In genomic region chr11:62457241-62457890, GRCm38 (mm10) we compare ENCODE assay signal across 8 mouse cellular contexts. TPM values are rescaled to one million over a fixed set of nuclear protein-coding genes. Genes with fewer than 3 reads are reported as not detected.
DNase-seq lines count a peak whose midpoint lies in the region; ATAC-seq and TF ChIP-seq lines count a peak whose summit lies in the region.

No protein-coding gene starts in this region.

- in situ Hi-C loops in CH12.LX (cut with MboI; ENCODE audit: low pct_ligation_motif_present, low pct_unique_long_range_greater_than_20kb, low sequenced_read_pairs): no loop called here

- TF ChIP-seq CTCF in CH12.LX (conservative IDR thresholded peaks at IDR 0.05 in 1 of 2, IDR thresholded peaks at IDR 0.05 in 1 of 2; ENCODE audit: low read depth in 2 of 2, low read length in 2 of 2): no peak
- TF ChIP-seq CTCF in liver, embryonic 14.5 days (IDR thresholded peaks at IDR 0.05; ENCODE audit: low read depth): no peak

- peak overlapping the region; percentile 56 for H3K4me2 ChIP-seq in CH12.LX (ENCODE audit: insufficient read depth, low read depth, poor library complexity, severe bottlenecking)
- H3K4me2 ChIP-seq in forebrain, embryonic 11.5 days (ENCODE audit: low read depth, low read length, severe bottlenecking): peak overlapping the region; percentile 83
- peak overlapping the region; percentile 97 for H3K4me2 ChIP-seq in heart, embryonic 16.5 days (ENCODE audit: low read depth, low read length)
- H3K4me2 ChIP-seq in liver, embryonic 14.5 days (ENCODE audit: low read depth): peak overlapping the region; percentile 89
- H3K4me2 ChIP-seq in stomach, embryonic 15.5 days: peak overlapping the region; percentile 62

- H3K27me3 ChIP-seq in CH12.LX (replicated peaks): no peaks in the 10 kb centered on the region
- H3K27me3 ChIP-seq in forebrain, embryonic 11.5 days (ENCODE audit: control insufficient read depth, insufficient read depth, low read length): no peaks in the 10 kb centered on the region
- H3K27me3 ChIP-seq in heart, embryonic 16.5 days (ENCODE audit: control insufficient read depth, insufficient read depth, low read length): no peaks in the 10 kb centered on the region
- H3K27me3 ChIP-seq in liver, embryonic 14.5 days (ENCODE audit: control insufficient read depth, insufficient read depth, low read length): no peaks in the 10 kb centered on the region
- no peaks in the 10 kb centered on the region for H3K27me3 ChIP-seq in stomach, embryonic 15.5 days (replicated peaks)

- peak overlapping the region; percentile 90 for H3K27ac ChIP-seq in CH12.LX (ENCODE audit: insufficient read depth, low read depth)
- H3K27ac ChIP-seq in forebrain, embryonic 11.5 days (ENCODE audit: low read depth, low read length): peak overlapping the region; percentile 89
- H3K27ac ChIP-seq in heart, embryonic 16.5 days (ENCODE audit: low read length): peak overlapping the region; percentile 99
- H3K27ac ChIP-seq in liver, embryonic 14.5 days: peak overlapping the region; percentile 89
- H3K27ac ChIP-seq in stomach, embryonic 15.5 days: peak overlapping the region; percentile 97

- peak; percentile 91 for DNase-seq in CH12.LX (ENCODE audit: extremely low read depth)
- peak; percentile 77 for DNase-seq in c-Kit-positive CD71-positive TER-119-negative erythroid progenitor cells, embryonic 14.5 days (ENCODE audit: low read depth)
- peak; percentile 94 for DNase-seq in forebrain, embryonic 11.5 days (ENCODE audit: low spot score)
- DNase-seq in kidney, postnatal 36 days: peak; percentile 93 to 94
- peak; percentile 80 to 85 (median 82) for DNase-seq in liver, embryonic 14.5 days (ENCODE audit: low read depth in 3 of 3, low spot score in 3 of 3)
- DNase-seq in neural tube, embryonic 10.5 days (ENCODE audit: extremely low spot score, low spot score): peak; percentile 89

- H3K36me3 ChIP-seq in CH12.LX (replicated peaks in 1 of 2; ENCODE audit: control insufficient read depth in 1 of 2, insufficient read depth in 1 of 2, low read length in 1 of 2): peaks cover 0 to 17% of the 10 kb centered on the region in 2 experiments
- H3K36me3 ChIP-seq in forebrain, embryonic 11.5 days (ENCODE audit: control insufficient read depth, insufficient read depth, low read length): no peaks in the 10 kb centered on the region
- no peaks in the 10 kb centered on the region for H3K36me3 ChIP-seq in heart, embryonic 16.5 days (ENCODE audit: control insufficient read depth, insufficient read depth)
- H3K36me3 ChIP-seq in liver, embryonic 14.5 days (replicated peaks; ENCODE audit: control insufficient read depth, insufficient read depth, low read depth): no peaks in the 10 kb centered on the region
- H3K36me3 ChIP-seq in stomach, embryonic 15.5 days: no peaks in the 10 kb centered on the region

- no peaks in the 10 kb centered on the region for H3K9me3 ChIP-seq in CH12.LX (replicated peaks; ENCODE audit: low read length)
- H3K9me3 ChIP-seq in forebrain, embryonic 11.5 days (ENCODE audit: control insufficient read depth, low read length): no peaks in the 10 kb centered on the region
- no peaks in the 10 kb centered on the region for H3K9me3 ChIP-seq in heart, embryonic 16.5 days (replicated peaks; ENCODE audit: control insufficient read depth, low read length)
- H3K9me3 ChIP-seq in liver, embryonic 14.5 days (ENCODE audit: control insufficient read depth, low read length): no peaks in the 10 kb centered on the region
- H3K9me3 ChIP-seq in stomach, embryonic 15.5 days: no peaks in the 10 kb centered on the region

- dilution Hi-C loops in CH12.LX (cut with MboI; ENCODE audit: extremely low pct_ligation_motif_present, extremely low pct_unique_long_range_greater_than_20kb, low sequenced_read_pairs): no loop called here

- peak overlapping the region; percentile 82 to 98 (median 83) for H3K4me3 ChIP-seq in CH12.LX (replicated peaks in 1 of 3; ENCODE audit: low read depth in 2 of 3, low read length in 2 of 3, poor library complexity in 1 of 3)
- H3K4me3 ChIP-seq in forebrain, embryonic 11.5 days (ENCODE audit: low read depth, low read length): peak overlapping the region; percentile 92
- H3K4me3 ChIP-seq in heart, embryonic 16.5 days (ENCODE audit: low read length): peak overlapping the region; percentile 82
- peak overlapping the region; percentile 70 to 85 for H3K4me3 ChIP-seq in liver, embryonic 14.5 days (ENCODE audit: insufficient read depth in 1 of 2, low read depth in 2 of 2, low read length in 2 of 2)
- H3K4me3 ChIP-seq in stomach, embryonic 15.5 days (replicated peaks): peak overlapping the region; percentile 94

- peak overlapping the region; percentile 96 for H3K9ac ChIP-seq in CH12.LX (ENCODE audit: insufficient read depth, low read depth)
- peak overlapping the region; percentile 92 for H3K9ac ChIP-seq in forebrain, embryonic 11.5 days (ENCODE audit: low read length)
- peak overlapping the region; percentile 99 for H3K9ac ChIP-seq in heart, embryonic 16.5 days (ENCODE audit: low read length)
- peak overlapping the region; percentile 98 for H3K9ac ChIP-seq in liver, embryonic 14.5 days (replicated peaks)
- H3K9ac ChIP-seq in stomach, embryonic 15.5 days: peak overlapping the region; percentile 65

- peaks cover 0 to 32% of the 10 kb centered on the region in 2 experiments; a peak in 3 of 4 replicates for H3K4me1 ChIP-seq in CH12.LX (ENCODE audit: control insufficient read depth in 1 of 2, insufficient read depth in 2 of 2)
- H3K4me1 ChIP-seq in forebrain, embryonic 11.5 days (replicated peaks; ENCODE audit: control insufficient read depth, insufficient read depth, low read length): no peaks in the 10 kb centered on the region; the same call in 1 of the 2 replicates
- H3K4me1 ChIP-seq in heart, embryonic 16.5 days (ENCODE audit: control insufficient read depth, insufficient read depth, low read length): peaks cover 12% of the 10 kb centered on the region
- H3K4me1 ChIP-seq in liver, embryonic 14.5 days (replicated peaks; ENCODE audit: control insufficient read depth in 2 of 2, insufficient read depth in 2 of 2, low read length in 1 of 2): peaks cover 0 to 3% of the 10 kb centered on the region in 2 experiments; a peak in 3 of 4 replicates
- no peaks in the 10 kb centered on the region; the same call in 1 of the 2 replicates for H3K4me1 ChIP-seq in stomach, embryonic 15.5 days

- TF ChIP-seq RAD21 in CH12.LX (IDR thresholded peaks at IDR 0.05; ENCODE audit: low read depth, low read length): no peak

- WGBS in forebrain, embryonic 11.5 days: 1% methylated on average over 40 of the region's 73 CpGs
- WGBS in heart, embryonic 16.5 days: under 1% methylated on average over 68 of the region's 73 CpGs
- under 1% methylated on average over 71 of the region's 73 CpGs for WGBS in liver, embryonic 14.5 days (ENCODE audit: insufficient replicate concordance)
- WGBS in stomach, embryonic 15.5 days: under 1% methylated on average over 72 of the region's 73 CpGs

- peaks cover 50% of the 10 kb centered on the region for H3K79me2 ChIP-seq in CH12.LX (replicated peaks; ENCODE audit: control insufficient read depth, extremely low read depth, insufficient read depth, poor library complexity, severe bottlenecking)

- peak; percentile 99 for TF ChIP-seq POLR2A in CH12.LX (IDR thresholded peaks at IDR 0.05; ENCODE audit: low read depth, low read length)

- TF ChIP-seq EP300 in CH12.LX (IDR thresholded peaks at IDR 0.05; ENCODE audit: low read length): peak; percentile 21; the same call in 1 of the 2 replicates
- TF ChIP-seq EP300 in liver, embryonic 14.5 days (IDR thresholded peaks at IDR 0.05; ENCODE audit: low read depth): no peak

- peak; percentile 95 for ATAC-seq in forebrain, embryonic 11.5 days (replicated peaks; ENCODE audit: low FRiP score)
- ATAC-seq in heart, embryonic 16.5 days (replicated peaks; ENCODE audit: extremely low read depth, insufficient read depth, low FRiP score): peak; percentile 95
- peak; percentile 93 for ATAC-seq in liver, embryonic 14.5 days (ENCODE audit: insufficient read depth)
- ATAC-seq in stomach, embryonic 15.5 days (ENCODE audit: insufficient read depth, low FRiP score, low read depth): peak; percentile 97

TF ChIP-seq in CH12.LX, 34 proteins besides CTCF, POLR2A, EP300 and RAD21 (continues in another document):
- TF ChIP-seq BHLHE40 (IDR thresholded peaks at IDR 0.05; ENCODE audit: low read depth, low read length): no peak
- peak; percentile 69 for TF ChIP-seq NRF1 (IDR thresholded peaks at IDR 0.05; ENCODE audit: low read depth, low read length)
- TF ChIP-seq SMC3 (IDR thresholded peaks at IDR 0.05; ENCODE audit: low read depth, low read length): no peak
- TF ChIP-seq JUND (conservative IDR thresholded peaks at IDR 0.05; ENCODE audit: low read depth, low read length): no peak
- no peak for TF ChIP-seq MAFK (IDR thresholded peaks at IDR 0.05; ENCODE audit: insufficient replicate concordance, low read length)
- TF ChIP-seq MEF2A (IDR thresholded peaks at IDR 0.05; ENCODE audit: borderline replicate concordance, low read depth, low read length): peak; percentile 84
- peak; percentile 78 for TF ChIP-seq IRF4 (IDR thresholded peaks at IDR 0.05; ENCODE audit: low read depth, low read length)
- no peak for TF ChIP-seq RCOR1 (conservative IDR thresholded peaks at IDR 0.05; ENCODE audit: low read depth, low read length)
- no peak for TF ChIP-seq ZNF384 (IDR thresholded peaks at IDR 0.05; ENCODE audit: low read depth, low read length)
- peak; percentile 73 for TF ChIP-seq SIN3A (IDR thresholded peaks at IDR 0.05; ENCODE audit: low read length)
- TF ChIP-seq PAX5 (IDR thresholded peaks at IDR 0.05; ENCODE audit: low read length): no peak

RNA-seq across cellular contexts. Expression of gene Pigl, which starts 0.9 kb away (rescaled TPM):
- total RNA-seq in CH12.LX (2012; rRNA removed) (5.2 and 5.6 TPM in 2 replicates), CH12.LX (2014; rRNA removed) (3.0 and 4.4 TPM in 2 replicates)
- polyA plus RNA-seq in CH12.LX (2012; ENCODE audit: insufficient read length, low read depth): 7.6 and 9.1 TPM in 2 replicates
- 13.8 and 16.5 TPM in 2 replicates for polyA plus RNA-seq in forebrain, embryonic 11.5 days (2014; fragmentation: Nextera tagmentation; extraction: Ambion mirVana)
- 6.3 and 7.2 TPM in 2 replicates for polyA plus RNA-seq in heart, embryonic 16.5 days (2015; fragmentation: Nextera tagmentation; extraction: Ambion mirVana)
- polyA plus RNA-seq in liver, embryonic 14.5 days (2012; rRNA removed): 3.5 and 3.9 TPM in 2 replicates
- polyA plus RNA-seq in liver, embryonic 14.5 days (2014; fragmentation: Nextera tagmentation; extraction: Ambion mirVana): 4.1 and 4.3 TPM in 2 replicates
- polyA plus RNA-seq in stomach, embryonic 15.5 days (2015; fragmentation: Nextera tagmentation; extraction: Ambion mirVana): 9.4 and 11.4 TPM in 2 replicates

RNA-seq across cellular contexts. Expression of gene Ncor1, which starts 1.0 kb away (rescaled TPM):
- total RNA-seq in CH12.LX (2012; rRNA removed): 83.8 and 93.7 TPM in 2 replicates
- 69.3 and 76.3 TPM in 2 replicates for total RNA-seq in CH12.LX (2014; rRNA removed)
- 171 and 232 TPM in 2 replicates for polyA plus RNA-seq in CH12.LX (2012; ENCODE audit: insufficient read length, low read depth)
- 206 and 224 TPM in 2 replicates for polyA plus RNA-seq in forebrain, embryonic 11.5 days (2014; fragmentation: Nextera tagmentation; extraction: Ambion mirVana)
- 72.0 and 106 TPM in 2 replicates for polyA plus RNA-seq in heart, embryonic 16.5 days (2015; fragmentation: Nextera tagmentation; extraction: Ambion mirVana)
- 35.4 and 37.1 TPM in 2 replicates for polyA plus RNA-seq in liver, embryonic 14.5 days (2012; rRNA removed)
- 54.3 and 65.3 TPM in 2 replicates for polyA plus RNA-seq in liver, embryonic 14.5 days (2014; fragmentation: Nextera tagmentation; extraction: Ambion mirVana)
- polyA plus RNA-seq in stomach, embryonic 15.5 days (2015; fragmentation: Nextera tagmentation; extraction: Ambion mirVana): 140 and 155 TPM in 2 replicates

Comparison
In these comparisons a context has a peak if more than half of its experiments do, and no peak if none do; other contexts are left out.
1. Peak in every context shown above with its lines: DNase-seq, ATAC-seq, H3K4me3 ChIP-seq and H3K27ac ChIP-seq.